Mouse (Mus musculus): Measurements from ENCODE around the gene Lrrc72. TPM values are rescaled to one million over a fixed set of nuclear protein-coding genes. Genes with fewer than 3 reads are reported as not detected.
A peak's percentile ranks its signal among the peaks of the same experiment; 100 is the strongest.

The Lrrc72 gene
- polyA plus RNA-seq (2012; rRNA removed) = not detected in 2 replicates

DNA sequence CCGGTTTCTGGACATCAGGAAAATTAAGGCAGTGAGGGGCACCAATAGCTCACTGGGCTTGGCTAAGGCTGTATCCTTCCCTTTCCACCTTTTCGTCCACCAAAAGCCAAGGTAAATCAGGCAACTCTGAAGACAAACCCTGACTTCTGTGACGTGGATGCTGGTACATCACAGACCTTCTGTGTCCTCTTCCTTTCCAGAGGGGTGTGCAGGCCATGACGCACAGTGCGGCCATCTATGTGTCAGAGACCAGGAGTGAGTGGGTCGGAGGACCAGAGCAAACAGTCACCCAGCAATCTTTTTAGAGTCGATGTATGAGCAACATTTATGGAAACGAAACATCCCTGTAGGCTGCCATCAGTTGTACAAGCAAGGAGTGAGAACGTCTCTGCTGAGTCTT lies at the start of gene Lrrc72:
TSS of gene Lrrc72 (minus strand) at position 101 of the 400 bp plus-strand sequence.
- no peak for DNase-seq (ENCODE audit: low read depth, low spot score)
- WGBS = 93% methylated on average over 9 of the region's 9 CpGs

- DNase-seq (ENCODE audit: low read depth, low spot score) = no peak
- 83% methylated on average over 12 of the region's 12 CpGs for WGBS
These were observed 49.1 kb upstream of the Lrrc72 start for GRCm38 (mm10) chr12:36302326-36302725.

GRCm38 (mm10) chr12:36291346-36291745 lies 38.1 kb upstream of the Lrrc72 start:
- 87% methylated on average over 6 of the region's 6 CpGs for WGBS
- DNase-seq (ENCODE audit: low read depth, low spot score) = no peak

GRCm38 (mm10) chr12:36290465-36290864 lies 37.3 kb upstream of the Lrrc72 start:
- WGBS = 54% methylated on average over 4 of the region's 4 CpGs
- no peak for DNase-seq (ENCODE audit: low read depth, low spot score)

DNA sequence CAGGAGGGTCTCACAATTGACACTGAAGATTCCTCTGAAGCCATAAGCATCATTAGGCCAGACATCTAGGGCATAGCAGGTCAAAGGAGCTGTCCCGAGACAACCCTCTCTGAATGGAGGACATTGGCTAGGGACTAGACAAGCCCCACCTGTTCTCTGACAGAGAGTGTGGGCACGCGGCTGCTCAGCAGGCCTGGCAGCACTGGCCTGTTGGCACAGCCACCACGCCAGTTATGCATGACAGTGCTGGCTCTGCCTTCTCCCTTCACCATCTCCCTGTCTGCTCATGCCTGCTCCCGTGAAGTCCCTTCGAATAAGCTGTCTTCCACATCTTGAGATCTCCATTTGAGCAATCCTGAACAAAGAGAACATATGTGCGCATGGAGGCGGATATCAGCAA lies 36.4 kb upstream of the Lrrc72 start:
- whole genome bisulfite sequencing = 80% methylated on average over 8 of the region's 8 CpGs

GRCm38 (mm10) chr12:36274823-36275222 lies 21.6 kb upstream of the Lrrc72 start:
- 52% methylated on average over 3 of the region's 3 CpGs for WGBS
- no peak for DNase-seq (ENCODE audit: low read depth, low spot score)

More for the DNA sequence above, 36.4 kb upstream of the Lrrc72 start:
- no peak for DNase-seq (ENCODE audit: low read depth, low spot score)

DNA sequence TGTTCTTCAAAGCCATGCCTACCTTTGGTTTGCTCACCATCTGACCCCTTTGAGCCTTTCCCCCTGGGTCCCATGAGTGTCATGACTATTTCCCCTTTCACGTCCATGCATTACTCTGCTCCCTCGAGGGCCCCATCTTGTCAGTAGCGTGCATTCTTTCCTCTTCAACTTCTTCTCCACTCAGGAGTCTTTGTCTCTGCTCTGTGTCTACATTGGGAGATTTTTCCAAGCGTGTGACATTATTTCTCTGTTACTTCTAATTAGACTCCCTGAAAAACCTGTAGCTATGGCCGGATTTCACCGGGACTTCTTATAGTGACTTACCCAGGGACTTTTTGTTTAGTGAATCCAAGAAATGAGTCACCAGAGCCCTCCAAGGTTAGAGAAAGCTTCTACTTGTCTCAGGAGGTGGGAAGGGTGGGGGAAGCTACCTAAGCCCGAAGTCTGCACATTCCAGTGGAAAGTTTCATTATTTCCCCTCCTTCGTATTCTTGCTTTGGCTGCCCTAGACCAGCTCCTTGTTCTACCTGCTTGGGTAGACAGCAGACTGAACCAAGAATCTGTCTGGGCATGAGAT lies 14.6 kb upstream of the Lrrc72 start:
- 85% methylated on average over 8 of the region's 8 CpGs for WGBS
- DNase-seq (ENCODE audit: low read depth, low spot score) = no peak

DNA sequence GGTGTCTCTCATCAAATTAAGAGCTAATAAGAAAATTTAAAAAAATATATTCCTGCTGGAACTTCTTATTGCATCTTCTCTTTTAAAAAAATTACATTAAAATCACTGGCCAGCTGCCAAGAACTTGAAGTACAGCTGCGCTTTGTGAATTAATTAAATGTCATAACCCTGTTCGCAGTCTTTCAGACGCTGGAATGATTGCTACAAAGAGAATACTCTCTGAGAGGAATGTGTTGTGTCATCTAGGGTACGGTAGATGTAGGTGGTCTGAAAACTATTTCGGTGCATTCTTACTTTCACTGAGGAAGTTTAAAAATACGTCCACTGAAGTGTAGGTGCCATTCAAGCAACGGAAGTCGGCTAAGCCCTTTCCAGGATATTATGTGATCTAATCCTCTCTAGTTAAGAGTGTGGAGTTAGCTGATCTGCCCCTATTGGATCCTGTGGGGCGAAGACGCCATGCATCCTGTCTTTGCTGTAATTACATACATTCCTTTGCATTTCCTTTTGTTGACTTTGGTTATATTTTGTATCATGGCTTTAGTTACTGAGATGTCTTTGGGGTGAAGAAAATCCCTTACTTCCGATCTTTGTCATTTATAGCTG lies 9.0 kb upstream of the Lrrc72 start:
- 55% methylated on average over 11 of the region's 11 CpGs for WGBS
- no peak for DNase-seq (ENCODE audit: low read depth, low spot score)

DNA sequence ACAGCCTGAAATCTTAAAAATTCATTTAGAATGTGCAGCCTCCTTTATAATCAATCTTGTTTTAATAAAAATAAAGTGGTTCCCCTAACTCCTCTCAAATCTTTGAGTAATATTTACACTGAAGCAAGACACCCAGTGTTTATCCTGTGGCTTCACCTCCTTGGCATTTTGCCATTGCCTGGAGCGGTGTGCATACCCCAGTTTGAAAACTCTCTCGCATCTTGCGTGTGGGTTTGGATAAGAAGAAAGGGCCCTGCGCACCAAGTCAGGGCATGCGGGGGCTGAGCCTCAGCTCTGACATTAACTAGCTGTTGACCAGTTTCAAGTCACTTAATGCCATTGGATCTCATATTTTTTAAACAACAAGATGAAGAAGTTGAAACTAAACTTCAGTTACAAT lies 2.2 kb upstream of the Lrrc72 start:
- WGBS = 52% methylated on average over 5 of the region's 5 CpGs
- no peak for DNase-seq (ENCODE audit: low read depth, low spot score)

GRCm38 (mm10) chr12:36241171-36241570 lies 12.0 kb downstream of the Lrrc72 start:
- WGBS = 81% methylated on average over 3 of the region's 3 CpGs
- no peak for DNase-seq (ENCODE audit: low read depth, low spot score)

- DNase-seq (ENCODE audit: low read depth, low spot score) = no peak
- WGBS = 47% methylated on average over 2 of the region's 2 CpGs
These were observed 21.8 kb downstream of the Lrrc72 start for GRCm38 (mm10) chr12:36231386-36231785.

DNA sequence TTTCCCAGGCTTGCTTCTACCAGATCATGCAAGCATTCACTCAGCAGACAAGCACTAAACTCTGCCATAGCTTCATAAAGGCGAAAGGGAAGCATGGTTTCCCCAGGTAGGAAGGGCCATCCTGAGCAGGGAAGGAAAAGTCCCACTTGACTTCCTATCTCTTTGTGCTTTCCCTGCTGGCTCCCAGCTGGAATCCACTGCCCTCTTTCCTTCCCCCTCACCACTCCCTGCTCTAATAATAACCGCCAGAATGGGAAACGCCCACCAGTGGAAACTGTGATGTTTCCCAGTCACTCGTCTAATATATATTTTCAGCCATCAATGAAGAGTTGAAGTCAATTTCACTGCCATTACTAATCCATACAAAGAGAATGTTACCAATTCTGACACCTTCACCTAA lies 28.8 kb downstream of the Lrrc72 start:
- DNase-seq (ENCODE audit: low read depth, low spot score) = no peak
- WGBS = 63% methylated on average over 4 of the region's 4 CpGs

GRCm38 (mm10) chr12:36216905-36217304 lies 36.3 kb downstream of the Lrrc72 start:
- WGBS = 59% methylated on average over 10 of the region's 10 CpGs
- DNase-seq (ENCODE audit: low read depth, low spot score) = no peak

- no peak for DNase-seq (ENCODE audit: low read depth, low spot score)
- 59% methylated on average over 4 of the region's 4 CpGs for WGBS
These were observed 37.0 kb downstream of the Lrrc72 start for GRCm38 (mm10) chr12:36216230-36216629.

DNA sequence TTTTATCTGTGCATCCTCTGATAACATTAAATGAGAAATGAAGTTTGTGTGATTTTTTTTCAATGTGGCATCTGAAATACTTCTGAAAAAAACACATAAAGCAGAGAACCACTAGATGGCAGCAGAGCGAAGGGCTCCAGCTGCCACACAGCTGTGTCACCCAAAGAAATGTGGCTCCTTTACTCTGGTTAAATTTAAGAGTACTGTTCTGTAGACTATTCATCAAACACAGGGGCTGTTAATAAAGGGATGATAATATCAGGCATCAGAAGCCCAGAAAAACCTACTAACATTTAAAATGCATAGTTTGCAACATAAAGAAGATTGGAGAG lies 38.1 kb downstream of the Lrrc72 start:
- DNase-seq (ENCODE audit: low read depth, low spot score) = peak; percentile 27
- WGBS = 0% methylated on average over 1 of the region's 1 CpGs

- WGBS = 46% methylated on average over 8 of the region's 8 CpGs
- no peak for DNase-seq (ENCODE audit: low read depth, low spot score)
These were observed 38.6 kb downstream of the Lrrc72 start for GRCm38 (mm10) chr12:36214389-36215148.

- DNase-seq (ENCODE audit: low read depth, low spot score) = no peak
- 77% methylated on average over 4 of the region's 4 CpGs for WGBS
These were observed 43.1 kb downstream of the Lrrc72 start for GRCm38 (mm10) chr12:36210096-36210495.

DNA sequence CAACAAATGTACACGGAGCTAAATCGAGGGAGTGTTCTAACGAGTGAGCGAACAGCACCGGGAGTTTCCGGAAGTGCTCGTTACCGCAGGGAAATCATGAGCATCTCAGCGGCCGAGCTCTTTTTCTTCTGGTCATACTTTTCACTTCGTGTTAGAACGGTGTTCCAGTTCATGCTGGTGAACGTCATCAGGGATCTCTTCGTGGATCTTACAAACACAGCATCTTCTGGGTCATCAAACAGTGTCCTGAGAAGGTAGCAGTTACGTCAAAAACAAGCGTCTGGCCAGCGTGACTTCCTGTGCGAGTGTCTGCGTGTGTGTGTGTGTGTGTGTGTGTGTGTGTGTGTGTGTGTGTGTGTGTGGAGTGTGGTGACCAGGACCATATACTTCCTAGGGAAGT lies 44.7 kb downstream of the Lrrc72 start:
- DNase-seq (ENCODE audit: low read depth, low spot score) = no peak
- WGBS = 79% methylated on average over 19 of the region's 19 CpGs

DNA sequence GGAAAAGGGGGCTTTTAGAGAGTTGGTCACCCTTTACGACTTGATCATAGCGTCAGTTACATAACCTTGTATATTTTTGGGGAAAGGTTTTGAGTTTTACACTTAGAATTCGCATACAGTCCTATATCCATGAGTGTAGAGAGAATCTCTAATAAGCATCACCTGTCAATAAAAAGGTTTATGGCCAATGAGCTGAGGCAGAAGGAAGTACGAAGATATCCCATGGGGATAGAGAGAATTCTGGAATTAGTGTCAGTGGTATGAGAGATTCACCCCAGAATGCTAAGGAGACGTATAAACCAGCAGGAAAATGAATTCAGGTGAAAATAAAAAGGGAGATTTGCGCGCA lies 45.4 kb downstream of the Lrrc72 start:
- WGBS = 48% methylated on average over 7 of the region's 7 CpGs
- no peak for DNase-seq (ENCODE audit: low read depth, low spot score)

GRCm38 (mm10) chr12:36207072-36207799 lies 46.0 kb downstream of the Lrrc72 start:
- no peak for DNase-seq (ENCODE audit: low read depth, low spot score)
- WGBS = 30% methylated on average over 9 of the region's 9 CpGs
